Mouse (Mus musculus): ENCODE measurements around the gene Gm973. TPM values are rescaled to one million over a fixed set of nuclear protein-coding genes. Genes with fewer than 3 reads are reported as not detected.

Gene Gm973
- polyA plus RNA-seq, 1 experiment from 2014 or later: 0.15 TPM

DNA sequence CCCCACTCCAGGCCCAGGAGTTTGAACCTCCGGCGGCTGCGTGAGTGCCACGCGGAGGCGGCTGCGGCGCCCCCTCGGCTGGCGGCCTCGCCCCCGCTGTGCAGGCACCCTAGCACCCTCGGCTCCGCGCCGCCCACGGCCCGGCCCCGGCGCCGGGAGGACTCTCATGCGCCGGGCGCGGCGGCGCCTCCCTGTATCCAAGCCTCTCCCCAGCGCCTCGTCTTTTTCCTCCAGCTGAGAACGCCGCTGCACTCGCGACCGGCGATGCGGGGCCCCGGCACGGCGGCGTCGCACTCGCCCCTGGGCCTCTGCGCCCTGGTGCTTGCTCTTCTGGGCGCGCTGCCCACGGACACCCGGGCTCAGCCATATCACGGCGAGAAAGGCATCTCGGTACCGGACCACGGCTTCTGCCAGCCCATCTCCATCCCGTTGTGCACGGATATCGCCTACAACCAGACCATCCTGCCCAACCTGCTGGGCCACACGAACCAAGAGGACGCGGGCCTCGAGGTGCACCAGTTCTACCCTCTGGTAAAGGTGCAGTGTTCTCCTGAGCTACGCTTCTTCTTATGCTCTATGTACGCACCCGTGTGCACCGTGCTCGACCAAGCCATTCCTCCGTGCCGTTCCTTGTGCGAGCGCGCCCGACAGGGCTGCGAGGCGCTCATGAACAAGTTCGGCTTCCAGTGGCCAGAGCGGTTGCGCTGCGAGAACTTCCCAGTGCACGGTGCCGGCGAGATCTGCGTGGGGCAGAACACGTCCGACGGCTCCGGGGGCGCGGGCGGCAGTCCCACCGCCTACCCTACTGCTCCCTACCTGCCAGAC, 33.2 kb upstream of the Gm973 start:
- 0 out of 2 replicates have a peak, but pooled peaks have one; percentile 15 for ATAC-seq (ENCODE audit: insufficient number of reproducible peaks, low FRiP score)
- Histone ChIP-seq H3K4me3 (peak overlapping the region; percentile 61), H3K4me1 (replicated peaks) (peaks cover 33% of the 10 kb centered on the region), H3K4me2 (peak overlapping the region; percentile 90), H3K27ac (ENCODE audit: poor library complexity, severe bottlenecking) (peak overlapping the region; percentile 85), H3K27me3 (replicated peaks) (peaks cover 26% of the 10 kb centered on the region), H3K36me3 (no peaks in the 10 kb centered on the region), H3K9me3 (replicated peaks) (no peaks in the 10 kb centered on the region), H3K9ac (peak overlapping the region; percentile 84)
- WGBS: under 1% methylated on average over 88 of the region's 88 CpGs

DNA sequence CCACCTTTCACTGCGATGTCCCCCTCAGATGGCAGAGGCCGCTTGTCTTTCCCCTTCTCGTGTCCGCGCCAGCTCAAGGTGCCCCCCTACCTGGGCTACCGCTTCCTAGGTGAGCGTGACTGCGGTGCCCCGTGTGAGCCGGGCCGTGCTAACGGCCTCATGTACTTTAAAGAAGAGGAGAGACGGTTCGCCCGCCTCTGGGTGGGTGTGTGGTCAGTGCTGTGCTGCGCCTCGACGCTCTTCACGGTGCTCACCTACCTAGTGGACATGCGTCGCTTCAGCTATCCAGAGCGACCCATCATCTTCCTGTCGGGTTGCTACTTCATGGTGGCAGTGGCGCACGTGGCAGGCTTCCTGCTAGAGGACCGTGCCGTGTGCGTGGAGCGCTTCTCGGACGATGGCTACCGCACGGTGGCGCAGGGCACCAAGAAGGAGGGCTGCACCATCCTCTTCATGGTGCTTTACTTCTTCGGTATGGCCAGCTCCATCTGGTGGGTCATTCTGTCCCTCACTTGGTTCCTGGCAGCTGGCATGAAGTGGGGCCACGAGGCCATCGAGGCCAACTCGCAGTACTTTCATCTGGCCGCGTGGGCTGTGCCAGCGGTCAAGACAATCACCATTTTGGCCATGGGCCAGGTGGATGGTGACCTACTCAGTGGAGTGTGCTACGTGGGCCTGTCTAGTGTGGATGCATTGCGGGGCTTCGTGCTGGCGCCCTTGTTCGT, 32.4 kb upstream of the Gm973 start:
- peak overlapping the region; percentile 84 for H3K9ac ChIP-seq
- H3K27ac ChIP-seq (ENCODE audit: poor library complexity, severe bottlenecking): no peak overlapping the region
- no peaks in the 10 kb centered on the region for H3K36me3 ChIP-seq
- H3K9me3 ChIP-seq (replicated peaks): no peaks in the 10 kb centered on the region
- H3K4me2 ChIP-seq: peak overlapping the region; percentile 90
- 3% methylated on average over 46 of the region's 46 CpGs for WGBS
- H3K27me3 ChIP-seq (replicated peaks): peaks cover 23% of the 10 kb centered on the region
- peaks cover 40% of the 10 kb centered on the region for H3K4me1 ChIP-seq (replicated peaks)
- peak overlapping the region; percentile 61 for H3K4me3 ChIP-seq
- ATAC-seq (ENCODE audit: insufficient number of reproducible peaks, low FRiP score): peak; percentile 15; the same call in 1 of the 2 replicates

DNA sequence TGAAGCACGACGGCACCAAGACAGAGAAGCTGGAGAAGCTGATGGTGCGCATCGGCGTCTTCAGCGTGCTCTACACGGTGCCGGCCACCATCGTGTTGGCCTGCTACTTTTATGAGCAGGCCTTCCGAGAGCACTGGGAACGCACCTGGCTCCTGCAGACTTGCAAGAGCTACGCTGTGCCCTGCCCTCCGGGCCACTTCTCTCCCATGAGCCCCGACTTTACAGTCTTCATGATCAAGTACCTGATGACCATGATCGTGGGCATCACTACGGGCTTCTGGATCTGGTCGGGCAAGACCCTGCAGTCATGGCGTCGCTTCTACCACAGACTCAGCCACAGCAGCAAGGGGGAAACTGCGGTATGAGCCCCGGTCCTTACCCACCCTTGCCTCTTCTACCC, 31.8 kb upstream of the Gm973 start:
- no peaks in the 10 kb centered on the region for H3K9me3 ChIP-seq (replicated peaks)
- no peaks in the 10 kb centered on the region for H3K36me3 ChIP-seq
- peaks cover 23% of the 10 kb centered on the region for H3K27me3 ChIP-seq (replicated peaks)
- peaks cover 44% of the 10 kb centered on the region for H3K4me1 ChIP-seq (replicated peaks)
- peak overlapping the region; percentile 57 for H3K9ac ChIP-seq
- WGBS: 11% methylated on average over 21 of the region's 21 CpGs
- no peak overlapping the region for H3K27ac ChIP-seq (ENCODE audit: poor library complexity, severe bottlenecking)
- no peak for ATAC-seq (ENCODE audit: insufficient number of reproducible peaks, low FRiP score)
- H3K4me2 ChIP-seq: peak overlapping the region; percentile 90
- peak overlapping the region; percentile 61 for H3K4me3 ChIP-seq

DNA sequence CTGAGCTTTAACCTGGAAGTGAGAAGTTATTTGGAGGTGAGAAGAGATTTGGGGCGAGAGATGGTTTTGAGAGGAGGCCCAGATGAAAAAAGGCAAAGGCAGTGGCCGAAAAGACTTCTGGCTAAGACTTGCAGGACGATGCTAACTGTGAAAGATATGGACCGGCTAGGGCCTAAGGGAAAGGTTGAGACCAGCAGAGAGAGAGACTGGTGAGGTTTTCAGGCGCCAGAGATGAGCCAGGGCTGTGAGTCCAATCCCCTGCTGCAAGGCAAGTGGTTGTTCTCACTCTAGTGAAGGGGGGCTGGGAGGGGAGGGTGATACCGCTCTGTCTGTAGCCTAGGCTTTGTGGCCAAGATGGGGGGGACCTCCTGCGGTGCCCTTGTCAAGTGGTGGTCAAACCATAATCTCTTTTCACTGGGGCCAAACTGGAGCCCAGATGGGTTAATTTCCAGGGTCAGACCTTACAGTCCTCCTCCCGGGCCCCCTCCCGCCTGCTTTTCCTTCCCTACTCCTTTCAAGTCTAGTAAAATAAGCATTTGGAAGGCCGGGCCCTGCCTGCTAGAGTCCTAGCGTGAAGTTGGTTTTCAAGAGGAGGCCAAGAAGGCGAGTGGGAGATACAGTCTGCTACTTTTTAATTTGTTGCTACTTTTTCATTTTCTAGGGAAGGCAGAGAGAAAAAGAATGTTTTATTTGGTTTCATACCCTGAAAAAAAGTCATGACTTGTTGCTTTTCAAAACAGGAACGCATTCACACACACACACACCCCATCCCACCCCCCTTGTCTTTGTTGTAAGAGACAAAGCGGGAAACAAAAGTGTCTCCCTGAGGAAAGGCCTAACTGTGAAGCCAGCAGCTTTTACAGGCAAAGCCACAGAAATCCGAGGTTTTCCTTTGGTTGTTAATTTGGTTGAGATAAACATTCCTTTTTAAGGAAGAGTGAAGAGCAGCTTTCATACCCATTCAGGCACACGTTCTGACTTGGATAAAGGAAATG, 31.0 kb upstream of the Gm973 start:
- no peak for ATAC-seq (ENCODE audit: insufficient number of reproducible peaks, low FRiP score)
- WGBS: 24% methylated on average over 16 of the region's 16 CpGs
- peaks cover 44% of the 10 kb centered on the region for H3K4me1 ChIP-seq (replicated peaks)
- peak overlapping the region; percentile 90 for H3K4me2 ChIP-seq
- peak overlapping the region; percentile 6; the same call in 1 of the 2 replicates for H3K27ac ChIP-seq (ENCODE audit: poor library complexity, severe bottlenecking)
- peaks cover 16% of the 10 kb centered on the region for H3K27me3 ChIP-seq (replicated peaks)
- H3K9ac ChIP-seq: peak overlapping the region; percentile 57
- H3K36me3 ChIP-seq: no peaks in the 10 kb centered on the region
- peak overlapping the region; percentile 61 for H3K4me3 ChIP-seq
- no peaks in the 10 kb centered on the region for H3K9me3 ChIP-seq (replicated peaks)

DNA sequence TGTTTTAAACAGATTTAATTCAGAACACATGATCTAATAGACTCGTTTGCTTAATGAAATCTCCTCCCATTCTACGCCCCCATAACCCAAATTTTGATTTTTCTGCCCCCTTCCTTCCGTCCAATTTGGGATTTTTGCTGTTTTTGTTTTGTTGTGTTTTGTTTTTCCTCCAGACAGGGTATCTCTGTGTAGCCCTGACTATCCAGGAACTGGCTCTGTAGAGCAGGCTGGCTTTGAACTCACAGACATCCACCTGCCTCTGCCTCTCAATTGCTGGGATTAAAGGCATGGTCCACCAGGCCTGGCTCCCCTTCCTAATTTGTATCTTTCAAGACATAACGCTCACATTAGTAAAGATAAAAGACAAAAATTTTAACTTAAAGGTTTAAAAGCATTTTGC, 30.3 kb upstream of the Gm973 start:
- 66% methylated on average over 4 of the region's 4 CpGs for WGBS
- no peaks in the 10 kb centered on the region for H3K9me3 ChIP-seq (replicated peaks)
- H3K36me3 ChIP-seq: no peaks in the 10 kb centered on the region
- no peak overlapping the region for H3K27ac ChIP-seq (ENCODE audit: poor library complexity, severe bottlenecking)
- peak overlapping the region; percentile 90 for H3K4me2 ChIP-seq
- H3K27me3 ChIP-seq (replicated peaks): peaks cover 16% of the 10 kb centered on the region
- H3K4me3 ChIP-seq: no peak overlapping the region
- no peak for ATAC-seq (ENCODE audit: insufficient number of reproducible peaks, low FRiP score)
- no peak overlapping the region for H3K9ac ChIP-seq
- H3K4me1 ChIP-seq (replicated peaks): peaks cover 44% of the 10 kb centered on the region

DNA sequence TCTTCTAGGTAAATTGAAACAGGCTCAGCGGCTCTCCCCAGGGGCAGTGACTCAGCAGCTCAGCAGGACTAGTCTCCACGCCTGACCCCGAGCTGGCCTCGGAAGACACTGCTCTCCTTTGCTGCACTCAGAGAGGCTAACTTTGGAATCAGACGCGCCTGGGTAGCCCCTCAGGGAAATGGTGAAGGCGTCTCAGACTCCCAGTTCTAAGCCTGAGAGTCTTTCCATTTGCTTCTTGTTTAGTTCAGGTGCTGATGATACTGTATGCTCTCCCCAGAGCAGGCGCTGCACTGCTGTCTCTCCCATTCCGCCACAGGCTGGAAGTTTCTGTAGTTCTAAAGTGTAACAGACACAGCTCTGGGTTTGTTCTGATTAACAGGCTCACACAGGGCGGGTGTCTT, 28.4 kb upstream of the Gm973 start:
- WGBS: 2% methylated on average over 10 of the region's 10 CpGs
- Histone ChIP-seq H3K4me3 (peak overlapping the region; percentile 22; the same call in 1 of the 2 replicates), H3K27me3 (replicated peaks) (peaks cover 16% of the 10 kb centered on the region), H3K4me2 (peak overlapping the region; percentile 62), H3K4me1 (replicated peaks) (peaks cover 44% of the 10 kb centered on the region), H3K9me3 (replicated peaks) (no peaks in the 10 kb centered on the region), H3K27ac (ENCODE audit: poor library complexity, severe bottlenecking) (peak overlapping the region; percentile 46), H3K9ac (peak overlapping the region; percentile 47), H3K36me3 (no peaks in the 10 kb centered on the region)
- no peak for ATAC-seq (ENCODE audit: insufficient number of reproducible peaks, low FRiP score)

DNA sequence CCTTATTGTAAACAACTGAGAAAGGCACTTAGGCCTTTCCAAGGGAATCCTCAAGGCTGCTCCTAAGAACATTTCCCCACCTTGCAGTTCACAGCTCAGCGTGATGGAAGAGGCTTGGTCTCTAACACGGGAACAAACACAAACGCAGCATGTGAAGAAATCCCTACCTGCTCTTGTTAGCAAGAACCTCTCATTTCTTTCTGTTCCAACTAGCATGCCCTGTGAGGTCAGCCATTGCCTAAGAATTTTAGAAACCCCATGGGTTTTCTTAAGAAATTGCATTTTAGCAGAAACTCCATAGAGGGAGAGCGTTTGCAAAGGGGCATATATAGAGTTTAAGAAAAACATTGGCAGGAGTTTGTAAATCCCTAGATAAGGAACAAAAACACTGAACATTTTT, 27.6 kb upstream of the Gm973 start:
- Histone ChIP-seq H3K4me2 (no peak overlapping the region), H3K27me3 (replicated peaks) (peaks cover 15% of the 10 kb centered on the region), H3K36me3 (no peaks in the 10 kb centered on the region), H3K9me3 (replicated peaks) (no peaks in the 10 kb centered on the region), H3K27ac (ENCODE audit: poor library complexity, severe bottlenecking) (peak overlapping the region; percentile 41; the same call in 1 of the 2 replicates), H3K4me3 (no peak overlapping the region), H3K9ac (no peak overlapping the region), H3K4me1 (replicated peaks) (peaks cover 39% of the 10 kb centered on the region)
- no peak for ATAC-seq (ENCODE audit: insufficient number of reproducible peaks, low FRiP score)
- WGBS: 34% methylated on average over 4 of the region's 4 CpGs

DNA sequence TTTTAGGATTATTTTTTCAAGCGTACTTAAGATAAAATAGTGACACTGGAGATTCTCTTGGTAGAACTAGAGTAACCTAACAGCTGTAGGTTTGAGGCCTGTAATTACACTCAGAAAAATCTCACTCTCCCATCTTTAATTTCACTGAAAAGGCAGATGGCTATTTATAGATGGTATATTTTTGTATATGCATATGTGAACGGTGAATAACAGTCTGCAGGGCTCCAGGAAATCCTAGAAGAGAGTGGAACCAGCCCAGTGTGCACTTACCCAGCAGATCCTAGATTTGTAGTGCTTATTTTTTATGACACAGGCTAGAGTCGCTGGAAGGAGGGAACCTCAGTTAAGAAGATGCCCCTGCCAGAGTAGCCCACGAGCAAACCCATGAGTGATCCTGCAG, 27.1 kb upstream of the Gm973 start:
- Histone ChIP-seq H3K27me3 (replicated peaks) (peaks cover 10% of the 10 kb centered on the region), H3K9me3 (replicated peaks) (no peaks in the 10 kb centered on the region), H3K9ac (0 out of 2 replicates have a peak overlapping the region, but pooled peaks have one; percentile 8), H3K4me2 (no peak overlapping the region), H3K4me1 (replicated peaks) (peaks cover 34% of the 10 kb centered on the region), H3K36me3 (no peaks in the 10 kb centered on the region), H3K27ac (ENCODE audit: poor library complexity, severe bottlenecking) (no peak overlapping the region), H3K4me3 (no peak overlapping the region)
- no peak for ATAC-seq (ENCODE audit: insufficient number of reproducible peaks, low FRiP score)
- 40% methylated on average over 4 of the region's 4 CpGs for WGBS

DNA sequence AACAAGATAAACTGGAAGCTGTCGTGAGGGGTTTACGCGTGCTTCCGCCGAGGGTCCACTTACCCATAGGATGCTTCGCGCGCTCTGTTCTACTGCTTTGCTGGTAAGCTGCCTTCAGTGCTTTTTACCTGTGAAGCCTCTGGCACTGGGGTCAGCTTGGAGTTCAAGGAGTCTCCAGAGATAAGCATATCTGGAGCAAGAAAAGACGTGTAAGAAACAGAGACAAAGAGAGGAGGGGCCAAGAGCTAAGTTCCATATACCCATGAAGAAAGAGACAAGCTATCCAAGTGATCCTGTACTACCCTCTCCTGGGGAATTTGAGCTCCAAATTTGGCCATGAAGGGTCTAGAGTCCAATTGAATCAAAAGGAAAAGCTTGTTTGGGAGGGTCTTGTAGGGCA, 24.5 kb upstream of the Gm973 start:
- Histone ChIP-seq H3K27ac (ENCODE audit: poor library complexity, severe bottlenecking) (no peak overlapping the region), H3K4me1 (replicated peaks) (peaks cover 22% of the 10 kb centered on the region), H3K4me3 (no peak overlapping the region), H3K36me3 (no peaks in the 10 kb centered on the region), H3K4me2 (no peak overlapping the region), H3K9me3 (replicated peaks) (no peaks in the 10 kb centered on the region), H3K9ac (no peak overlapping the region), H3K27me3 (replicated peaks) (no peaks in the 10 kb centered on the region)
- 60% methylated on average over 9 of the region's 9 CpGs for WGBS
- ATAC-seq (ENCODE audit: insufficient number of reproducible peaks, low FRiP score): no peak

DNA sequence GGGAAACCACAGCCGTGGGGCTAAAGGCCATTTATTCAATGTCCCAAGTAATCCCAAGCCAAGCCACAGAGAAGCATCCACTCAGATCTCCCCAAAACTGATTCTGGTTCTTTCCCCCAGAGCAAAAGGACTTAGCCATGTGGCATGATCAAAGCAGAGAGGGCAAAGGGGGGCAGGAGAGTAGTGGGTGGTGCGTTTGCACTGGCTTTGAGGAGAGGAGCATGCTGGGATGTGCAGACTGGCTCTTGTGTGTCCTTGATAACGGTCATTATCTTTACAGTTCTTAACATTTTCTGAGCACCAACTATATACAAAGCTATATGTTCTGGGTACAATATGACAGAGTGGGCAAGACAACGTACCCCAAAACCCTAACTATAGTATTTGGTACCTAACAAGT, 23.6 kb upstream of the Gm973 start:
- Histone ChIP-seq H3K4me2 (no peak overlapping the region), H3K9me3 (replicated peaks) (no peaks in the 10 kb centered on the region), H3K4me1 (replicated peaks) (peaks cover 21% of the 10 kb centered on the region), H3K9ac (no peak overlapping the region), H3K36me3 (no peaks in the 10 kb centered on the region), H3K27ac (ENCODE audit: poor library complexity, severe bottlenecking) (no peak overlapping the region), H3K27me3 (replicated peaks) (no peaks in the 10 kb centered on the region), H3K4me3 (no peak overlapping the region)
- 68% methylated on average over 4 of the region's 4 CpGs for WGBS
- no peak for ATAC-seq (ENCODE audit: insufficient number of reproducible peaks, low FRiP score)
